ENCODE assay signal across 13 mouse cellular contexts in the genomic region with DNA sequence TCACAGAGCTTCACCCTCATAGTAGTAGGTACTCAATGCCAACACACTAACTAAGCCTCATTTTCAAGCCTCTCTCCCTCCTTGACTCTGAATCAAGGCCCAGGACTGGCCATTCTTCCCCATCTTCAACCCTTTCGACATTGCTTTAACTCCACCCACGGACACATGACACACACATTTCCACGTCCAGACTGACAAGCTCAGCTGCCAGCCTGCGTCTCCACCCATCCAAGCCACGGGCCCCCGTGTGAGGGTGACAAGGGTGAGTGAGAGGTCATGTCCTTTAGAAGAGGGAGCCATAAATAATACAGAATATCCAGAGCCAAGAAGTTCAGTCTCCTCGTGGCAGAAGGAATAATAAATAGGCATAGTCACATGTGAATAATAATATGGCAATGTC. TPM values are rescaled to one million over a fixed set of nuclear protein-coding genes. Genes with fewer than 3 reads are reported as not detected.
A peak's percentile ranks its signal among the peaks of the same experiment; 100 is the strongest.
DNase-seq lines count a peak whose midpoint lies in the region; ATAC-seq and TF ChIP-seq lines count a peak whose summit lies in the region.
"Had no signal": no experiment of that assay in that cellular context is flagged by ENCODE, and none has a peak within 500 bp of the region (broad histone marks: within the 10 kb centered on the region; RNA-seq: fewer than 3 reads in every experiment).

No protein-coding gene starts in this region.

- TF ChIP-seq CTCF in heart, postnatal 0 days (IDR thresholded peaks at IDR 0.05; ENCODE audit: low read depth), result no peak

- H3K4me2 ChIP-seq in embryonic facial prominence, embryonic 15.5 days (replicated peaks), result no peak overlapping the region
- no peak overlapping the region for H3K4me2 ChIP-seq in heart, postnatal 0 days (ENCODE audit: low read depth, low read length)
- H3K4me2 ChIP-seq in forebrain, embryonic 16.5 days (ENCODE audit: low read length), result no peak overlapping the region
- H3K4me2 ChIP-seq: embryonic facial prominence, embryonic 13.5 days; midbrain, embryonic 15.5 days had no signal

- no peaks in the 10 kb centered on the region for H3K27me3 ChIP-seq in embryonic facial prominence, embryonic 15.5 days
- no peaks in the 10 kb centered on the region for H3K27me3 ChIP-seq in embryonic facial prominence, embryonic 10.5 days (replicated peaks; ENCODE audit: low read depth, poor library complexity, severe bottlenecking)
- H3K27me3 ChIP-seq in heart, postnatal 0 days (ENCODE audit: control insufficient read depth, insufficient read depth, low read length), result no peaks in the 10 kb centered on the region
- H3K27me3 ChIP-seq in forebrain, embryonic 16.5 days (replicated peaks; ENCODE audit: control insufficient read depth, insufficient read depth, low read length), result no peaks in the 10 kb centered on the region
- H3K27me3 ChIP-seq: embryonic facial prominence, embryonic 13.5 days; midbrain, embryonic 15.5 days had no signal

- peaks cover 33% of the 10 kb centered on the region for H3K4me1 ChIP-seq in embryonic facial prominence, embryonic 15.5 days
- H3K4me1 ChIP-seq in embryonic facial prominence, embryonic 10.5 days, result peaks cover 27% of the 10 kb centered on the region
- peaks cover 39% of the 10 kb centered on the region for H3K4me1 ChIP-seq in heart, postnatal 0 days (ENCODE audit: control insufficient read depth, insufficient read depth)
- H3K4me1 ChIP-seq in forebrain, embryonic 16.5 days (replicated peaks; ENCODE audit: control insufficient read depth, insufficient read depth, low read length), result peaks cover 12% of the 10 kb centered on the region

- no peak overlapping the region for H3K9ac ChIP-seq in embryonic facial prominence, embryonic 15.5 days
- no peak overlapping the region for H3K9ac ChIP-seq in heart, postnatal 0 days (replicated peaks; ENCODE audit: low read depth, low read length)
- H3K9ac ChIP-seq in forebrain, embryonic 16.5 days (replicated peaks; ENCODE audit: low read depth, low read length), result no peak overlapping the region
- H3K9ac ChIP-seq: embryonic facial prominence, embryonic 13.5 days; liver, embryonic 14.5 days; midbrain, embryonic 15.5 days had no signal

- H3K36me3 ChIP-seq in embryonic facial prominence, embryonic 15.5 days, result no peaks in the 10 kb centered on the region
- no peaks in the 10 kb centered on the region for H3K36me3 ChIP-seq in embryonic facial prominence, embryonic 10.5 days (replicated peaks)
- H3K36me3 ChIP-seq in heart, postnatal 0 days (replicated peaks; ENCODE audit: control insufficient read depth, insufficient read depth, low read length), result no peaks in the 10 kb centered on the region
- H3K36me3 ChIP-seq in forebrain, embryonic 16.5 days (ENCODE audit: control insufficient read depth, insufficient read depth), result no peaks in the 10 kb centered on the region
- H3K36me3 ChIP-seq: embryonic facial prominence, embryonic 13.5 days; midbrain, embryonic 15.5 days had no signal

- H3K27ac ChIP-seq in embryonic facial prominence, embryonic 15.5 days (replicated peaks), result 0 out of 2 replicates have a peak overlapping the region, but pooled peaks have one; percentile 22
- H3K27ac ChIP-seq in embryonic facial prominence, embryonic 10.5 days (replicated peaks), result no peak overlapping the region
- H3K27ac ChIP-seq in heart, postnatal 0 days (ENCODE audit: low read depth), result peak overlapping the region; percentile 96
- H3K27ac ChIP-seq in forebrain, embryonic 16.5 days (ENCODE audit: low read length), result no peak overlapping the region
- H3K27ac ChIP-seq: embryonic facial prominence, embryonic 13.5 days; liver, embryonic 14.5 days; midbrain, embryonic 15.5 days had no signal

- WGBS in embryonic facial prominence, embryonic 15.5 days, result 51% methylated on average over 7 of the region's 7 CpGs
- WGBS in embryonic facial prominence, embryonic 10.5 days, result 74% methylated on average over 7 of the region's 7 CpGs
- 21% methylated on average over 7 of the region's 7 CpGs for WGBS in heart, postnatal 0 days
- WGBS in forebrain, embryonic 16.5 days, result 86% methylated on average over 7 of the region's 7 CpGs

- DNase-seq in embryonic facial prominence, embryonic 10.5 days (ENCODE audit: low spot score), result no peak
- DNase-seq in urinary bladder, postnatal 14 days (ENCODE audit: low spot score), result peak; percentile 3
- no peak for DNase-seq in urinary bladder, adult 2 months (ENCODE audit: low spot score)
- DNase-seq in heart, postnatal 0 days (ENCODE audit: low spot score), result peak; percentile 88
- no peak for DNase-seq in spleen, postnatal 10 days (ENCODE audit: low spot score in 2 of 2)
- DNase-seq: kidney, postnatal 25 days; right cerebral cortex, adult 18-20 months had no signal

- no peak for TF ChIP-seq EP300 in heart, postnatal 0 days (IDR thresholded peaks at IDR 0.05; ENCODE audit: low read depth)

- H3K9me3 ChIP-seq in embryonic facial prominence, embryonic 15.5 days (replicated peaks), result no peaks in the 10 kb centered on the region
- peaks cover 5% of the 10 kb centered on the region; the same call in 1 of the 2 replicates for H3K9me3 ChIP-seq in embryonic facial prominence, embryonic 10.5 days
- no peaks in the 10 kb centered on the region for H3K9me3 ChIP-seq in heart, postnatal 0 days (replicated peaks; ENCODE audit: control insufficient read depth, low read length)
- 0 out of 2 replicates have a peak, but pooled peaks cover 5% of the 10 kb centered on the region for H3K9me3 ChIP-seq in forebrain, embryonic 16.5 days (ENCODE audit: control insufficient read depth, low read length)
- H3K9me3 ChIP-seq: embryonic facial prominence, embryonic 13.5 days; midbrain, embryonic 15.5 days had no signal

- no peak for ATAC-seq in embryonic facial prominence, embryonic 15.5 days (ENCODE audit: insufficient number of reproducible peaks, low FRiP score, low TSS enrichment, low read depth)
- peak; percentile 79 for ATAC-seq in heart, postnatal 0 days (ENCODE audit: insufficient read depth, low read depth)
- no peak for ATAC-seq in forebrain, embryonic 16.5 days
- ATAC-seq: intestine, embryonic 16.5 days; midbrain, embryonic 15.5 days had no signal

- no peak overlapping the region for H3K4me3 ChIP-seq in embryonic facial prominence, embryonic 15.5 days (replicated peaks)
- no peak overlapping the region for H3K4me3 ChIP-seq in embryonic facial prominence, embryonic 10.5 days
- no peak overlapping the region for H3K4me3 ChIP-seq in heart, postnatal 0 days (ENCODE audit: low read depth, low read length)
- H3K4me3 ChIP-seq in forebrain, embryonic 16.5 days (replicated peaks; ENCODE audit: low read length), result no peak overlapping the region
- H3K4me3 ChIP-seq: embryonic facial prominence, embryonic 13.5 days; midbrain, embryonic 15.5 days had no signal

RNA-seq across cellular contexts. Expression of a gene that starts 7.6 kb away (rescaled TPM):
- polyA plus RNA-seq in embryonic facial prominence, embryonic 15.5 days (2015; fragmentation: Nextera tagmentation; extraction: Ambion mirVana), result 34.8 and 38.1 TPM in 2 replicates
- polyA plus RNA-seq in embryonic facial prominence, embryonic 10.5 days (2016; fragmentation: Nextera tagmentation; extraction: Ambion mirVana), result 35.3 and 38.1 TPM in 2 replicates
- polyA plus RNA-seq in urinary bladder, adult 2 months (2012; rRNA removed), result 339 and 500 TPM in 2 replicates
- 2,277 and 2,295 TPM in 2 replicates for total RNA-seq in heart, postnatal 0 days (2014; rRNA removed; ENCODE audit: low replicate concordance)
- polyA plus RNA-seq in heart, postnatal 0 days (2015; fragmentation: Nextera tagmentation; extraction: Ambion mirVana), result 706 and 785 TPM in 2 replicates
- 39.6 and 42.8 TPM in 2 replicates for polyA plus RNA-seq in forebrain, embryonic 16.5 days (2015; fragmentation: Nextera tagmentation; extraction: Ambion mirVana)

Comparison
In these comparisons a context has a peak if more than half of its experiments do, and no peak if none do; other contexts are left out.
1. H3K27ac ChIP-seq: peak in embryonic facial prominence, embryonic 15.5 days (single experiment) and heart, postnatal 0 days (single experiment); none in embryonic facial prominence, embryonic 10.5 days (single experiment) and forebrain, embryonic 16.5 days (single experiment).
2. DNase-seq: peak in urinary bladder, postnatal 14 days (single experiment) and heart, postnatal 0 days (single experiment); none in embryonic facial prominence, embryonic 10.5 days (single experiment), urinary bladder, adult 2 months (single experiment) and spleen, postnatal 10 days (0 of 2).